Mouse (Mus musculus): ENCODE data around the gene Nfya. TPM values are rescaled to one million over a fixed set of nuclear protein-coding genes. Genes with fewer than 3 reads are reported as not detected.

Nfya gene
- polyA plus RNA-seq, 1 experiment from 2014 or later: 17.2 TPM

DNA sequence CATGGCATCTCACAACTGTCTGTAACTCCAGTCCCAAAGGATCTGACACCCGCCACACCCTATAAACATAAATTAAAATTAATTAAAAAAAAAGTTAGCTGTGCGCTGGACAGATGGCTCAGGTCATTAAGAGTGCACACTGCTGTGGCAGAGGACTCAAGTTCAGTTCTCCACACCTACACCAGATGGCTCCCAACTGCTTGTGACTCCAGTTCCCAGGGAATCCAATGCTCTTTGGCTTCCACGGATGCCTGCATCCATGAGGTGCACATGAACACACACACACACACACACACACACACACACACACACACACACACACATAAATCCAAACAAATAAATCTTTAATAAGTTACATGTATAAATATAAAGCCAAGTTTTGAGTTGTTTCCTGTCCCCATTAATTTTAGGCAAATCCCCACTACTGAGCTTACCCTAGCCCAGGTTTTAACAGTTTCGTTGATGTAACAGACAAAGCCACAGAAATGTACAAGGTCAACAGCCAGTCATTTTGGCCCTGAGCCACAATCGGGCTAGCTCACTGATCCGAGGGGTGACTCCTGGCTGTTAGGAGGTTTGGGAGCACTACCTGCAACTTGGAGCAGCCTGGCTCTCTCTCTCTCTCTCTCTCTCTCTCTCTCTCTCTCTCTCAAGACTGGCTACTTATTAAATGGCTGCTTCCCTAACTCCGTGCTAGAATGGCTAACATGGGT is 33.2 kb upstream of the Nfya start:
- ATAC-seq (ENCODE audit: low FRiP score, low read depth): no peak
- Histone ChIP-seq H3K4me1 (peaks cover 1% of the 10 kb centered on the region; the same call in 1 of the 2 replicates), H3K9ac (replicated peaks) (no peak overlapping the region), H3K27ac (replicated peaks) (no peak overlapping the region), H3K4me2 (replicated peaks) (no peak overlapping the region), H3K36me3 (no peaks in the 10 kb centered on the region), H3K4me3 (no peak overlapping the region), H3K9me3 (no peaks in the 10 kb centered on the region), H3K27me3 (no peaks in the 10 kb centered on the region; the same call in 1 of the 2 replicates)
- WGBS: 84% methylated on average over 7 of the region's 7 CpGs

DNA sequence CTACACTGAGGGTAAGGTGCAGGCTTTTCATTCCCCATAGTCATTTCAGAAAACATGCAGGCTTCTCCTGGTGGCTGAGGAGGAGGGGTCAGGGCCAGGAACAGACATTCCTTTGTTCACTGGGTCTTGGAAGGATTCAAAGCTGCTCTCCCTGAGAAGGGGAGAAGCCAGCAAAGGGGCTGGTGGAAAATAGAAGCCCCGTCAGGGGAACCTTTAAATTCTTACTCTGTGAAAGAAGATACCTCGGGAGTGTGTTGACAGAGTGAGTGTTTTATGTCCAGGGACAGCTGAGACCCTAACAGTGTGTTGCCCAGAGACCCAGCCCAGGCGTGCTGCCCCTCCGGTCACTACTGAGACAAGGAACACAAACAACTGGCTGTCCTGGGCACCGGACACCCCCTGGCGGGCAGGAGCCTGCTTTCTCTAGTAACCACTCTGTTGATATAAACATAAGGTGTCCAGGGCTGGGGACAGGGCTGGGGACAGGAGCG is 27.8 kb upstream of the Nfya start:
- WGBS: 43% methylated on average over 7 of the region's 7 CpGs
- H3K9ac ChIP-seq (replicated peaks): no peak overlapping the region
- H3K27ac ChIP-seq (replicated peaks): peak overlapping the region; percentile 42
- H3K4me3 ChIP-seq: no peak overlapping the region
- H3K4me1 ChIP-seq: peaks cover 11% of the 10 kb centered on the region
- H3K27me3 ChIP-seq: no peaks in the 10 kb centered on the region
- no peaks in the 10 kb centered on the region for H3K9me3 ChIP-seq
- no peaks in the 10 kb centered on the region for H3K36me3 ChIP-seq
- H3K4me2 ChIP-seq (replicated peaks): no peak overlapping the region
- peak; percentile 34; the same call in 1 of the 2 replicates for ATAC-seq (ENCODE audit: low FRiP score, low read depth)

DNA sequence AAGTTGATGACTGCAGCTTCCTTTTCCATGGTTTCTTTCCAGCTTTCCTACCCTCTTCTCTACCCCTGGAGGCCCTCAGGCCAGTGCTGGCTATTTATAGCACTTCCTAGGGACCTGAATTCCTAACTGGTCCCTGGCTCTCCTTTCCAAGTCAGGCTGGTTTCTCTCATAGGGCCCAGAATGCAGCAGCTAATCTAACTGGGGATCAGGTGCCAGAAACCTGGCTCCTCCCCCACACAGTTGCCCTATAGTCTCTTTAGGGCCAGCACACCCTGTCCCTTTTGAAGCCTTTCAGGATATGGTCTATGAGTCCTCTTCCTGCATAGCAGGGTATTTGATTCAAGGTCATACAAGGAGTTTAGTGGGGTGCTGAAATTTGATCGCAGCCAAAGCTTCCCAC is 26.8 kb upstream of the Nfya start:
- peaks cover 11% of the 10 kb centered on the region for H3K4me1 ChIP-seq
- no peaks in the 10 kb centered on the region for H3K36me3 ChIP-seq
- H3K4me2 ChIP-seq (replicated peaks): no peak overlapping the region
- H3K27ac ChIP-seq (replicated peaks): no peak overlapping the region
- H3K9ac ChIP-seq (replicated peaks): no peak overlapping the region
- WGBS: 90% methylated on average over 1 of the region's 1 CpGs
- no peaks in the 10 kb centered on the region for H3K27me3 ChIP-seq
- H3K4me3 ChIP-seq: no peak overlapping the region
- H3K9me3 ChIP-seq: no peaks in the 10 kb centered on the region
- no peak for ATAC-seq (ENCODE audit: low FRiP score, low read depth)

- H3K9me3 ChIP-seq: no peaks in the 10 kb centered on the region
- WGBS: 83% methylated on average over 5 of the region's 5 CpGs
- peaks cover 11% of the 10 kb centered on the region for H3K4me1 ChIP-seq
- no peak overlapping the region for H3K4me3 ChIP-seq
- no peak overlapping the region for H3K9ac ChIP-seq (replicated peaks)
- ATAC-seq (ENCODE audit: low FRiP score, low read depth): no peak
- H3K27ac ChIP-seq (replicated peaks): no peak overlapping the region
- H3K4me2 ChIP-seq (replicated peaks): no peak overlapping the region
- H3K36me3 ChIP-seq: no peaks in the 10 kb centered on the region
- H3K27me3 ChIP-seq: no peaks in the 10 kb centered on the region
These were observed 24.8 kb upstream of the Nfya start for GRCm38 (mm10) chr17:48434479-48434878.

DNA sequence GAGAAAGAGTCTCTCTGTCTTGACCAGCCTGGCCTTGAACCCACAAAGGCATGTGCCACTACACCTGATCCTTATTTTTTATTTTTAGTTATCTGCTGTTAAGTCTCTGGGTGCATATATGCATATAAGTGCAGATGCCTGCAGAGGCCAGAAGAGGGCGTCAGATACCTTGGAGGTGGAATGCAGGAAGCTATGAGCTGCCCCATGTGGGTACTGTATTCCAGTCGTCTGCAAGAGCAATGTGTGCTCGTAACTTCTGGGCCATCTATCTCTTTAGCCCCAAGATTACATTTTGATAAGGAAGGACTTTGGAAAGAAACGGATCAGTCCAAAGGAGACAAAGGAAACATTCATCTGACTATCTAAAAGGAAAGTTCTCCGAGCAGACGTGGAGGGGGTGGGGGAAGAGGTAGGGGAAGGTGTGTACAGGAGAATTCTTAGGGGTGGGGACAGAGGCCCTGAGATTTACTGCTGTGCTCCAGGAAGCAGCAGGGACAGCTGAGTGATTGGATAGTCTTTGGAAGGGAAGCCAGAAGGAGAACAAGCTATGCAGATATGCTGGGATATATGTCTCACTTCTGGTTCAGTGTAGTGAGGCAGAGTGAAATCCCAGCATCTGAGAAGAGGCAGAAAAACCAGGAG is 24.1 kb upstream of the Nfya start:
- H3K4me2 ChIP-seq (replicated peaks): no peak overlapping the region
- H3K27ac ChIP-seq (replicated peaks): no peak overlapping the region
- H3K4me1 ChIP-seq: peaks cover 11% of the 10 kb centered on the region
- ATAC-seq (ENCODE audit: low FRiP score, low read depth): no peak
- no peak overlapping the region for H3K4me3 ChIP-seq
- no peaks in the 10 kb centered on the region for H3K27me3 ChIP-seq
- H3K9me3 ChIP-seq: no peaks in the 10 kb centered on the region
- H3K36me3 ChIP-seq: no peaks in the 10 kb centered on the region
- H3K9ac ChIP-seq (replicated peaks): no peak overlapping the region
- 83% methylated on average over 6 of the region's 6 CpGs for WGBS

- peaks cover 11% of the 10 kb centered on the region for H3K4me1 ChIP-seq
- no peak overlapping the region for H3K4me2 ChIP-seq (replicated peaks)
- no peaks in the 10 kb centered on the region for H3K9me3 ChIP-seq
- no peaks in the 10 kb centered on the region for H3K36me3 ChIP-seq
- H3K9ac ChIP-seq (replicated peaks): no peak overlapping the region
- ATAC-seq (ENCODE audit: low FRiP score, low read depth): no peak
- WGBS: 83% methylated on average over 20 of the region's 20 CpGs
- H3K27ac ChIP-seq (replicated peaks): 0 out of 2 replicates have a peak overlapping the region, but pooled peaks have one; percentile 2
- H3K27me3 ChIP-seq: no peaks in the 10 kb centered on the region
- no peak overlapping the region for H3K4me3 ChIP-seq
These were observed 23.4 kb upstream of the Nfya start for GRCm38 (mm10) chr17:48433006-48433655.

GRCm38 (mm10) chr17:48432158-48432980 is 22.7 kb upstream of the Nfya start, which contains the start of gene Apobec2:
Apobec2 (minus strand) TSS chr17:48432930.
- Histone ChIP-seq H3K4me2 (replicated peaks) (no peak within 1 kb of the TSS), H3K27ac (replicated peaks) (0 out of 2 replicates have a peak within 1 kb of the TSS, but pooled peaks have one; percentile 2), H3K36me3 (no peaks in the 10 kb centered on the region), H3K27me3 (no peaks in the 10 kb centered on the region), H3K4me1 (peaks cover 4% of the 10 kb centered on the region), H3K9ac (replicated peaks) (no peak within 1 kb of the TSS), H3K9me3 (no peaks in the 10 kb centered on the region), H3K4me3 (no peak within 1 kb of the TSS)
- ATAC-seq (ENCODE audit: low FRiP score, low read depth): no peak
- 65% methylated on average over 16 of the region's 16 CpGs for WGBS

- 65% methylated on average over 5 of the region's 5 CpGs for WGBS
- Histone ChIP-seq H3K27me3 (no peaks in the 10 kb centered on the region), H3K4me2 (replicated peaks) (no peak overlapping the region), H3K36me3 (no peaks in the 10 kb centered on the region), H3K9me3 (no peaks in the 10 kb centered on the region), H3K27ac (replicated peaks) (no peak overlapping the region), H3K4me3 (no peak overlapping the region), H3K9ac (replicated peaks) (no peak overlapping the region), H3K4me1 (peaks cover 5% of the 10 kb centered on the region)
- no peak for ATAC-seq (ENCODE audit: low FRiP score, low read depth)
These were observed 21.3 kb upstream of the Nfya start for GRCm38 (mm10) chr17:48431054-48431453.

DNA sequence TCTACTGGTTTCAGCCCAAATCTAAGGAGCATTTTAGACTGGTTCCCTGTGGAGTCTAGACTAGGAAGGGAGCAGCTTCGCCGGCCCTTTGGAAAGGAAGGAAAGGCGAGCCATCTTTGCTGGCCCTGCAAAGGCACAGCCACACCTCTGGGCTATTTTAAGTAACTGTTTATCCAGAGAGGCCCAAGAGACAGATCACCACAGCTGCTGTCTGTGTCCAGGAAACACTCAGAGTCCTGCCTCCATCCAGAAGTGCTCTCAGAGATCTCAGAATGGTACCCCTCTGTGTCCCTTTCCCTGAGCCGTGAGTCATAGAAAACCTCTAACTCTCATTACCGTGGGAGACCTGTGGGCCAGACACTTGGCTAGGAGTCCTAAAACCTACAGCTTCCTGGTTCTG is 20.7 kb upstream of the Nfya start:
- no peak for ATAC-seq (ENCODE audit: low FRiP score, low read depth)
- Histone ChIP-seq H3K27ac (replicated peaks) (no peak overlapping the region), H3K9ac (replicated peaks) (no peak overlapping the region), H3K4me3 (no peak overlapping the region), H3K4me2 (replicated peaks) (no peak overlapping the region), H3K9me3 (no peaks in the 10 kb centered on the region), H3K36me3 (no peaks in the 10 kb centered on the region), H3K27me3 (no peaks in the 10 kb centered on the region), H3K4me1 (peaks cover 10% of the 10 kb centered on the region)
- 62% methylated on average over 5 of the region's 5 CpGs for WGBS

DNA sequence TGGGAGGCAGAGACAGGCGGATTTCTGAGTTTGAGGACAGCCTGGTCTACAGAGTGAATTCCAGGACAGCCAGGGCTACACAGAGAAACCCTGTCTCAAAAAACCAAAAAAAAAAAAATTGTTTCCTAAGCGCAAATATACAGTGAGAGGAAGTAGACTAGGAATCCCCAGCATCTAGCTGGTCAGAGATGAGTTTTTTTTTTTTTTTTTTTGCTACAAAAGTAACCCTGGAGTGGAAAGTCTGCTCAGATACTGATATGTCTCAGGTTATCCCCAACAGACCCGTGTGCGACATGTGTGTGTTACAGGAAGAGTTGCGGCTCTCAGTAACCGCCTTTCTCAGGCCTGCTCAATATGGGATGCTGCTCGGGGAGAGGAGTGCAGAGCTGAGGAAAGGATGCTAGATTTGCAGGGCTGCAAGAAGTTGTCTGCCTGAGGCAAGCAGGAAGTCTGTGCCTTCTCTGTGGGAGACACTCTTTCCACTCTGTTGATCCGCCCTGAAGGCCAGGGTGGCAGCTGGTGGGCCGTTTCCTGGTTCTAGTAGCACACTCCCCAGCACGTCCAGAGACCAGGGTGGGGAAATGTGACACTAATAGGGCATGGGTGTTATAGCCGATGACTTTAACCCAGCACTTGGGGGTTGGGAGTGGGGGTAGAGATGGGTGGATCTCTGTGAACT is 18.3 kb upstream of the Nfya start:
- Histone ChIP-seq H3K36me3 (no peaks in the 10 kb centered on the region), H3K27me3 (no peaks in the 10 kb centered on the region), H3K9me3 (no peaks in the 10 kb centered on the region), H3K27ac (replicated peaks) (no peak overlapping the region), H3K4me2 (replicated peaks) (no peak overlapping the region), H3K4me1 (peaks cover 10% of the 10 kb centered on the region), H3K4me3 (no peak overlapping the region), H3K9ac (replicated peaks) (no peak overlapping the region)
- WGBS: 74% methylated on average over 11 of the region's 11 CpGs
- ATAC-seq (ENCODE audit: low FRiP score, low read depth): no peak
